9 mouse cellular contexts compared by ENCODE assay signal in genomic region chr4:137867675-137868257, GRCm38 (mm10). TPM values are rescaled to one million over a fixed set of nuclear protein-coding genes. Genes with fewer than 3 reads are reported as not detected.
DNase-seq lines count a peak whose midpoint lies in the region; ATAC-seq and TF ChIP-seq lines count a peak whose summit lies in the region.
"Had no signal": no experiment of that assay in that cellular context is flagged by ENCODE, and none has a peak within 500 bp of the region (broad histone marks: within the 10 kb centered on the region; RNA-seq: fewer than 3 reads in every experiment).

No protein-coding gene starts in this region.

- no peak for ATAC-seq in midbrain, embryonic 14.5 days (ENCODE audit: low FRiP score, low TSS enrichment)
- ATAC-seq in kidney, postnatal 0 days (replicated peaks; ENCODE audit: low FRiP score, low read depth) = peak; percentile 29; the same call in 1 of the 2 replicates
- ATAC-seq: Patski had no signal

- H3K9ac ChIP-seq in midbrain, embryonic 14.5 days (replicated peaks; ENCODE audit: low read length) = no peak overlapping the region
- H3K9ac ChIP-seq in kidney, postnatal 0 days (ENCODE audit: low read depth, low read length) = no peak overlapping the region

- WGBS in midbrain, embryonic 10.5 days = 87% methylated on average over 13 of the region's 13 CpGs
- WGBS in midbrain, embryonic 14.5 days = 85% methylated on average over 13 of the region's 13 CpGs
- WGBS in kidney, postnatal 0 days = 26% methylated on average over 13 of the region's 13 CpGs

- peak; percentile 42; the same call in 1 of the 2 replicates for TF ChIP-seq CTCF in kidney, postnatal 0 days (IDR thresholded peaks at IDR 0.05; ENCODE audit: low read depth)

- H3K4me3 ChIP-seq in midbrain, embryonic 10.5 days = no peak overlapping the region
- no peak overlapping the region for H3K4me3 ChIP-seq in midbrain, embryonic 14.5 days (replicated peaks; ENCODE audit: low read depth, low read length)
- H3K4me3 ChIP-seq in kidney, postnatal 0 days (replicated peaks; ENCODE audit: low read depth, low read length) = no peak overlapping the region

- no peaks in the 10 kb centered on the region for H3K9me3 ChIP-seq in midbrain, embryonic 10.5 days (replicated peaks)
- no peaks in the 10 kb centered on the region for H3K9me3 ChIP-seq in midbrain, embryonic 14.5 days (ENCODE audit: control insufficient read depth, low read length)
- no peaks in the 10 kb centered on the region for H3K9me3 ChIP-seq in kidney, postnatal 0 days (replicated peaks; ENCODE audit: low read length)

- H3K27ac ChIP-seq in midbrain, embryonic 10.5 days (replicated peaks) = peak overlapping the region; percentile 28
- H3K27ac ChIP-seq in midbrain, embryonic 14.5 days (replicated peaks; ENCODE audit: low read depth, low read length) = no peak overlapping the region
- H3K27ac ChIP-seq in kidney, postnatal 0 days = peak overlapping the region; percentile 54; the same call in 1 of the 2 replicates

- DNase-seq in midbrain, embryonic 10.5 days (ENCODE audit: low spot score) = no peak
- no peak for DNase-seq in midbrain, embryonic 14.5 days
- peak; percentile 75 for DNase-seq in gastrocnemius, postnatal 25 days
- DNase-seq in kidney, postnatal 0 days (ENCODE audit: low spot score) = peak; percentile 54
- DNase-seq in lung, postnatal 25 days (ENCODE audit: low spot score) = peak; percentile 70
- DNase-seq in cerebellum, adult 18-20 months = no peak
- DNase-seq in yolk sac, embryonic 10.5 days (ENCODE audit: low spot score) = no peak
- no peak for DNase-seq in layer of hippocampus, adult 11-12 months (ENCODE audit: low spot score)

- H3K4me1 ChIP-seq in midbrain, embryonic 10.5 days = peaks cover 71% of the 10 kb centered on the region
- H3K4me1 ChIP-seq in midbrain, embryonic 14.5 days (ENCODE audit: control insufficient read depth, insufficient read depth, low read length) = peaks cover 34% of the 10 kb centered on the region
- H3K4me1 ChIP-seq in kidney, postnatal 0 days (replicated peaks; ENCODE audit: insufficient read depth, low read length) = peaks cover 47% of the 10 kb centered on the region

- no peak overlapping the region for H3K4me2 ChIP-seq in midbrain, embryonic 14.5 days (ENCODE audit: low read length)
- H3K4me2 ChIP-seq in kidney, postnatal 0 days (ENCODE audit: low read length) = 0 out of 2 replicates have a peak overlapping the region, but pooled peaks have one; percentile 7

- H3K36me3 ChIP-seq in midbrain, embryonic 10.5 days = no peaks in the 10 kb centered on the region
- no peaks in the 10 kb centered on the region for H3K36me3 ChIP-seq in midbrain, embryonic 14.5 days (ENCODE audit: control insufficient read depth, insufficient read depth, low read length)
- no peaks in the 10 kb centered on the region for H3K36me3 ChIP-seq in kidney, postnatal 0 days (ENCODE audit: insufficient read depth, low read length)

- H3K27me3 ChIP-seq in midbrain, embryonic 10.5 days (ENCODE audit: low read depth, poor library complexity, severe bottlenecking) = peaks cover 10% of the 10 kb centered on the region
- no peaks in the 10 kb centered on the region for H3K27me3 ChIP-seq in midbrain, embryonic 14.5 days (ENCODE audit: control insufficient read depth, insufficient read depth, low read length)
- H3K27me3 ChIP-seq in kidney, postnatal 0 days (ENCODE audit: insufficient read depth, low read length) = no peaks in the 10 kb centered on the region
- H3K27me3 ChIP-seq: Patski had no signal

RNA-seq across cellular contexts. Expression of gene Ece1, which starts 5.7 kb away (rescaled TPM):
- 31.6 and 31.7 TPM in 2 replicates for polyA plus RNA-seq in midbrain, embryonic 10.5 days (2016; fragmentation: Nextera tagmentation; extraction: Ambion mirVana)
- 11.9 and 18.4 TPM in 2 replicates for polyA plus RNA-seq in midbrain, embryonic 14.5 days (2014; fragmentation: Nextera tagmentation; extraction: Ambion mirVana)
- total RNA-seq in gastrocnemius, postnatal 25 days (2021) = 10 to 100 TPM; 47.6 to 54.2 TPM
- polyA plus RNA-seq in kidney, postnatal 0 days (2015; fragmentation: Nextera tagmentation; extraction: Ambion mirVana) = 36.1 and 40.8 TPM in 2 replicates

Comparison
In these comparisons a context has a peak if more than half of its experiments do, and no peak if none do; other contexts are left out.
1. DNase-seq: peak in gastrocnemius, postnatal 25 days (single experiment), kidney, postnatal 0 days (single experiment) and lung, postnatal 25 days (single experiment); none in midbrain, embryonic 10.5 days (single experiment), midbrain, embryonic 14.5 days (single experiment), cerebellum, adult 18-20 months (0 of 2), yolk sac, embryonic 10.5 days (single experiment) and layer of hippocampus, adult 11-12 months (single experiment).